Mouse (Mus musculus) thymus, adult 18-20 months (tissue): ENCODE measurements at regions not wholly inside any gene's neighbourhood (a gene's known extent, or its start where the extent isn't known, plus 50 kb on each side); places are given as distances from the start of the nearest gene placed in this dataset.

Experiments
- DNase-seq, 2 experiments: peaks; one replicate each; pipeline ENCODE4 v3.0.0; 2022; ENCODE audit warnings: mixed read lengths in 2 of 2

DNA sequence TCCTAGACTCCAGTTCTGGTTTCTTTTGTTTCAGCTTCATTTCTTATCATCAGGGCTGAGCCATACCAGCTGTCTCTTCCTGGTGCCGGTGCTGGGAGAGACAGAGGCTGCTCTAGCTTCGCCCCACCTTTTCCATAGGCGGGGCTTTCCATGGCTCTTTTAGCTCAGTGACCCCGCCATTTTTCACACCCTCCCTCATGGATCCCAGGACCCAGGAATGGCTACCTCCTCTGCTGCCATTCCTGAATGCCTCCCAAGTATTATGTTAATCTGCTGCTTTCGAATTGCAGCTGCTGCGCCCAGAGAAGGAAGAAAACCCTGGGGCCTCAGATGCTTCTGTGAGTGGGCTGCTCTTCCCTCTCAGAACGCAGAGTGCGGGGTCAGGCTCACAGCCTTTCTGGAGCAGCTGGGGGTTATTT is 214.9 kb downstream of the Pik3r1 start:
- DNase-seq, result no peak

GRCm38 (mm10) chr13:101552451-101552850 is 215.6 kb downstream of the Pik3r1 start:
- no peak for DNase-seq

GRCm38 (mm10) chr13:101551068-101551467 is 216.9 kb downstream of the Pik3r1 start:
- no peak for DNase-seq

GRCm38 (mm10) chr13:101550526-101550925 is 217.5 kb downstream of the Pik3r1 start:
- no peak for DNase-seq

- peak in 1 of 2 experiments; percentile 48 for DNase-seq
Measured at GRCm38 (mm10) chr13:101547887-101548286, 220.1 kb downstream of the Pik3r1 start.

GRCm38 (mm10) chr13:101547365-101547764 is 220.7 kb downstream of the Pik3r1 start:
- no peak for DNase-seq

- DNase-seq, result no peak
Measured at GRCm38 (mm10) chr13:101545344-101546181, 222.5 kb downstream of the Pik3r1 start.

DNA sequence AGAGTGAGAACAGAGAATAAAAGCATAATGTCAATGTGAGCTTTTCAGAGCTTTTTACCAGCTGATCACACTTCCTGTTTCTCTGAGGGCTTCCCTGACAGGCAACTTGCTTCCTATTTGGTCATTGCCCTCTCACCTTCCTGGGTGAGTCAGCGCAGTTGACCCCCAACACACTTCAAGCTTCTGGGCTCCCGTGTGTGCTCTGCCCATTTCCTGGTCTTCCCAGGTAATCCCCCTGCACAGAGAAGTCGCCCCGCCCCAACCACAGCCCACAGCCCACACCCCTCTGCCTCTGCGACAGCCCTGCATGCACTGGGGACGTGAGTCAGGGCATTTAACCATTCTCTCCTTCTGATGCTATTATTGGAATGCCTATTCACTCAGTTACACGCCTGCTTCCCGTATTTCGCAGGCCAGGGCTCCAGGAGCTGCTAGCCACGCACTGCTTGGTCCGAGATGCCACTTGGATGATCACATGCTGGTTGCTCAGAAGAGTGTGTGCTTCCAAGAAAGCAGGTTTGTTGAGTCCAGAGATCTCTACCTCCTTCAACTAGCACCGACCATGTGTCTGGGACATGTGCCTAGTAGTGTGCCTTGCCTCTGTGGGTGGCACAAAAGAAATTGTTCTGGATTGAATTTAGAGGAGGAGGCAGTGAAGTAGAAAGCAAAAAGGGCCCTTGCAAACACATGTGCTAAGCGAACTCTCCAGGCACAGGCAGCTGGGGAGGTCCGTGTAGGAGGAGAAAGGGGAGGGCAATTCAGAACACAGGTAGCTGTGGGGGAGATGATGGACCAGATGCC is 227.4 kb downstream of the Pik3r1 start:
- peak; percentile 56 to 68 for DNase-seq

GRCm38 (mm10) chr13:101538110-101538509 is 229.9 kb downstream of the Pik3r1 start:
- DNase-seq, result peak in 1 of 2 experiments; percentile 64

- DNase-seq, result no peak
Measured at GRCm38 (mm10) chr13:101536019-101536418, 232.0 kb downstream of the Pik3r1 start.

GRCm38 (mm10) chr13:101535331-101535866 is 232.6 kb downstream of the Pik3r1 start:
- no peak for DNase-seq

DNA sequence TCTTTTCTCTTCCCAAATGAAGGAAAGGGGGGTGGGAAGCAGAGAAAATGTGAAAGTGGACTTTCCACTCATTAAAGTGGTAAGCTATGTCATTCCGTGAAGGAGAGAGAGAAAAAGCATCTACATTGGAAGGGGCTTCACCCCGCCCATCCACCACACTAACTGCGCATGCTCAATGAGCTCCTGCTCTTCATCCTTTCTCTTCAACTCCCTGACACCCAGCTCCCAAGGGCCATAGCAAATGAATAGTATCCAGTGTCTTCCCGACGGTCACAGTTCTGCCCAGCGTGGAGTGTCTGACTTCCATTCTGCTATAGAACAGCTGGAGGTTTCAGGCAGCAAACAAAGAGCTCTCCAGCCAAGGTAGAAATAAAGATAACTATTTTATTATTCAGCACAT is 233.5 kb downstream of the Pik3r1 start:
- no peak for DNase-seq

GRCm38 (mm10) chr13:101532913-101533312 is 235.1 kb downstream of the Pik3r1 start:
- peak; percentile 48 to 74 for DNase-seq

GRCm38 (mm10) chr13:101527691-101528090 is 240.3 kb downstream of the Pik3r1 start:
- DNase-seq, result no peak

- no peak for DNase-seq
Measured at GRCm38 (mm10) chr13:101524781-101525180, 243.2 kb downstream of the Pik3r1 start.

GRCm38 (mm10) chr13:101524223-101524622 is 243.8 kb downstream of the Pik3r1 start:
- no peak for DNase-seq

DNA sequence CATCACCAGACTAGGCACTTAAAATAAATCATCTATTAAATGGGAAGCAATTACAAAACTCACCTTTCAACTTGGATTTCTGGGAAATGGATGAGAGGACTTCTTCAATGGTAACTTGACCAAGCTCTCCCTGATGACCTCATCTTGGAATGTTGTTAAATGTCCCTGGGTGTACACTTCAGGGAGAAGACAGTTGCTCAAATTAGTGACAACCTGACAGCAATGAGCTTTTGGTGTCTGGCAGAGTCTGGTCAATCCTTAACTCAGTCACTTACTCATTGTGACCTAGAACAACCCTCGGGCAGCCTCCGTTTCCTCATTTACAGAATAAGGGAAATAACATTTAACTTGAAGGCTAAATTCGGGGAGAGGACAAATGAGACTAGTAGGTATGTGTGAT is 244.5 kb downstream of the Pik3r1 start:
- DNase-seq, result no peak

DNA sequence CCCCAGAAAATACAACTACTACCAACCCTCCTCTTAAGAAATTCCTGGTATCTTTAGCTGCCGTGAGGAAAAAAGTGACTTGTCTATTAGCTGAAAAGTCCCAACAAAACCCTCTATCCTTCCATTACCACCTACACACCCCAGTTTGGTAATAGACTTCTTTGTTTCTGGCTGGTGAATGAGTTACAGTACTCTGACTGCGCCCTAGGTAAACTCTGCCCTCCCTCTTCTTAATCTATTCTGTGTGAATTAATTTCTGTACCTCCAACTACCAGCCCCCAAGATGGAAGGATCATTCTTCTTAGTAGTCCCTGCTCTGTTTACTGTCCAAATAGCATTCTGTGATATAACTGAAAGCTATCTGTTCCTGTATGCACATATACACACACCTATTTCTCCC is 245.4 kb downstream of the Pik3r1 start:
- no peak for DNase-seq

- no peak for DNase-seq
Measured at GRCm38 (mm10) chr13:101513354-101513753, 254.7 kb downstream of the Pik3r1 start.

GRCm38 (mm10) chr13:101509946-101510345 is 258.1 kb downstream of the Pik3r1 start:
- peak in 1 of 2 experiments; percentile 51 for DNase-seq

DNA sequence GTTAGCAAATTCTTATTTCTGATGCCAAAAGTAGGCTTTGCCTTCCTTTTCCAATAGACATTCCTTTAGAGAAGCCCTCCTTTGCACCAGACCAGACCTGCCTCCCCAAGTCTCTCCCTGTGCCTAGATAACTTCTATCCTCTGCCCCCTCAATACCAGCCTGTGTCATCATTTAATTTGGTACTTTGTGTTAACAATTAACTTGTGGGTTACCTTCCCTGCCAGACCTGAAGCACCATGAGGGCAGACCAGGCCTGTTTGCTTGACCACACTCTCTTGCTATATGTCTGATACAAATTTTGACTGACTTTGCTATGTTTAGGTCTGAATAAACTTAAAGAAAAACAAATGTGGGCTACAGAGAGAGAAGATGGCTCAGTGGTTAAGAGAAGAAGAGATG is 259.7 kb downstream of the Pik3r1 start:
- no peak for DNase-seq

- no peak for DNase-seq
Measured at GRCm38 (mm10) chr13:101506696-101507095, 261.3 kb downstream of the Pik3r1 start.

DNA sequence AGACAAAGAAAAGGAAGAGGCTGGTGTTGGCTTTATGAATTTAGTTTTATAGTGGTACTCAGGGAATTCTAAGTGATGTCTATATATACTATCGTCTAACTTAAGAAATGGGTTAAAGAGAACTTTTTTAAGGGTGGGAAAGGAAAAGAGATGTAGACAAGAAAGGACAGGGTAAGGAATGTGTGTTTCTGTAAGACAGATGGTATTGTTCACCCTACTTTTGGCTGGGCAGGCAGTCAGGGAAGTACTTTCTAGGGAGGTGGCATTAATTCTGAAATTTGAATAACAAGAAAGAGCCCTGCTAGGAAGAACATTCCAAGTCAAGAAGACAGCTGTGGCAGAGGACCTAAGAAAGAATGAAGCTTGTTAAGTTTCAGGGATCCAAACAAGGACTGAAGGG is 263.0 kb downstream of the Pik3r1 start:
- no peak for DNase-seq

GRCm38 (mm10) chr13:101504241-101504640 is 263.8 kb downstream of the Pik3r1 start:
- DNase-seq, result no peak
